ENCODE assay signal across 8 mouse cellular contexts in the genomic region with DNA sequence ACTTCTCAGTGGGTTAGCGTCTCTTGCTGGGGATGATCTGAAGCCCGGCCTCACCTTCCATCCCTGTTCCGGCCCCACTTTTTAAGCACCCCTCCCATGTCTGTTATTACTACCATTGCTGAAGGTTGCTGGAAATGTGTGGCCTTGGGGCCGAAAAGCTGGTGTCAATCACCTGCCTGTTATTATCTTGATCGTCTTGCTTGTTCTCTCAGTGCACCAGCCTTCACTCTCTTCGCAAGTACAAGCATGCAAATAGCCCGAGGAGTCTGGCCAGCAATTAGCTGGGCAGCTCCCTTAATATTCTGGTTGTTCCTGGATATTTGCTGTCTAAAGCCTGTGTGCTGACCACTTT. TPM values are rescaled to one million over a fixed set of nuclear protein-coding genes. Genes with fewer than 3 reads are reported as not detected.
DNase-seq lines count a peak whose midpoint lies in the region; ATAC-seq and TF ChIP-seq lines count a peak whose summit lies in the region.

No protein-coding gene starts in this region.

- peak overlapping the region; percentile 77 for H3K4me3 ChIP-seq in layer of hippocampus, adult 2 months
- peak overlapping the region; percentile 96 for H3K4me3 ChIP-seq in cortical plate, adult 2 months (ENCODE audit: insufficient read depth, low read length)
- peak overlapping the region; percentile 98 for H3K4me3 ChIP-seq in hindbrain, embryonic 11.5 days (ENCODE audit: low read depth, low read length)
- H3K4me3 ChIP-seq in liver, embryonic 14.5 days (ENCODE audit: insufficient read depth in 1 of 2, low read depth in 2 of 2, low read length in 2 of 2): peak overlapping the region; percentile 61 to 98
- H3K4me3 ChIP-seq in stomach, postnatal 0 days (ENCODE audit: low read depth, low read length): peak overlapping the region; percentile 93

- no peak for DNase-seq in layer of hippocampus, adult 2 months (ENCODE audit: low spot score in 2 of 2)
- DNase-seq in layer of hippocampus, postnatal 14 days (ENCODE audit: low spot score in 2 of 2): no peak
- DNase-seq in hindbrain, embryonic 11.5 days (ENCODE audit: low spot score): peak; percentile 33
- peak in 1 of 3 experiments; percentile 24 for DNase-seq in liver, embryonic 14.5 days (ENCODE audit: low read depth in 3 of 3, low spot score in 3 of 3)
- DNase-seq in stomach, postnatal 0 days (ENCODE audit: low spot score): no peak
- DNase-seq in urinary bladder, adult 2 months (ENCODE audit: low spot score): no peak
- DNase-seq in layer of hippocampus, postnatal 25 days (ENCODE audit: extremely low spot score in 1 of 2, low spot score in 1 of 2): no peak

- H3K9ac ChIP-seq in hindbrain, embryonic 11.5 days (ENCODE audit: low read depth, low read length): peak overlapping the region; percentile 96
- peak overlapping the region; percentile 84 for H3K9ac ChIP-seq in liver, embryonic 14.5 days (replicated peaks)
- peak overlapping the region; percentile 96 for H3K9ac ChIP-seq in stomach, postnatal 0 days (ENCODE audit: low read length)

- no peaks in the 10 kb centered on the region for H3K36me3 ChIP-seq in hindbrain, embryonic 11.5 days (ENCODE audit: control insufficient read depth, insufficient read depth, low read length)
- no peaks in the 10 kb centered on the region for H3K36me3 ChIP-seq in liver, embryonic 14.5 days (replicated peaks; ENCODE audit: control insufficient read depth, insufficient read depth, low read depth)
- H3K36me3 ChIP-seq in stomach, postnatal 0 days (ENCODE audit: control insufficient read depth, insufficient read depth, low read length): no peaks in the 10 kb centered on the region

- TF ChIP-seq CTCF in layer of hippocampus, adult 2 months (conservative IDR thresholded peaks at IDR 0.05): no peak
- no peak for TF ChIP-seq CTCF in cortical plate, adult 2 months (IDR thresholded peaks at IDR 0.05; ENCODE audit: extremely low read depth, insufficient read depth, low read length)
- TF ChIP-seq CTCF in liver, embryonic 14.5 days (IDR thresholded peaks at IDR 0.05; ENCODE audit: low read depth): no peak
- TF ChIP-seq CTCF in stomach, postnatal 0 days (IDR thresholded peaks at IDR 0.05; ENCODE audit: low read depth): no peak

- under 1% methylated on average over 7 of the region's 7 CpGs for WGBS in hindbrain, embryonic 11.5 days
- 2% methylated on average over 7 of the region's 7 CpGs for WGBS in liver, embryonic 14.5 days (ENCODE audit: insufficient replicate concordance)
- WGBS in stomach, postnatal 0 days: under 1% methylated on average over 7 of the region's 7 CpGs

- TF ChIP-seq EP300 in liver, embryonic 14.5 days (IDR thresholded peaks at IDR 0.05; ENCODE audit: low read depth): no peak
- no peak for TF ChIP-seq EP300 in stomach, postnatal 0 days (optimal IDR thresholded peaks at IDR 0.05)

- peak overlapping the region; percentile 90 for H3K4me2 ChIP-seq in hindbrain, embryonic 11.5 days (replicated peaks; ENCODE audit: low read depth, low read length)
- peak overlapping the region; percentile 80 for H3K4me2 ChIP-seq in liver, embryonic 14.5 days (ENCODE audit: low read depth)
- H3K4me2 ChIP-seq in stomach, postnatal 0 days (replicated peaks; ENCODE audit: low read depth): peak overlapping the region; percentile 89

- no peaks in the 10 kb centered on the region for H3K9me3 ChIP-seq in hindbrain, embryonic 11.5 days (ENCODE audit: control insufficient read depth, low read length)
- H3K9me3 ChIP-seq in liver, embryonic 14.5 days (ENCODE audit: control insufficient read depth, low read length): no peaks in the 10 kb centered on the region
- H3K9me3 ChIP-seq in stomach, postnatal 0 days (ENCODE audit: control insufficient read depth, low read length): no peaks in the 10 kb centered on the region

- H3K27ac ChIP-seq in layer of hippocampus, adult 2 months: peak overlapping the region; percentile 94
- H3K27ac ChIP-seq in cortical plate, adult 2 months (ENCODE audit: insufficient read depth, low read length): no peak overlapping the region; the same call in 1 of the 2 replicates
- H3K27ac ChIP-seq in hindbrain, embryonic 11.5 days (ENCODE audit: low read depth, low read length): no peak overlapping the region
- H3K27ac ChIP-seq in liver, embryonic 14.5 days: peak overlapping the region; percentile 58
- no peak overlapping the region; the same call in 1 of the 2 replicates for H3K27ac ChIP-seq in stomach, postnatal 0 days (replicated peaks)

- no peak for ATAC-seq in hindbrain, embryonic 11.5 days (ENCODE audit: low FRiP score)
- ATAC-seq in liver, embryonic 14.5 days (ENCODE audit: insufficient read depth): no peak
- ATAC-seq in stomach, postnatal 0 days (ENCODE audit: low FRiP score, low TSS enrichment): no peak

- H3K4me1 ChIP-seq in cortical plate, adult 2 months (ENCODE audit: control insufficient read depth, insufficient read depth, low read length): peaks cover 11% of the 10 kb centered on the region; the same call in 1 of the 2 replicates
- H3K4me1 ChIP-seq in hindbrain, embryonic 11.5 days (replicated peaks; ENCODE audit: control insufficient read depth, insufficient read depth, low read length): peaks cover 10% of the 10 kb centered on the region; the same call in 1 of the 2 replicates
- H3K4me1 ChIP-seq in liver, embryonic 14.5 days (replicated peaks; ENCODE audit: control insufficient read depth in 2 of 2, insufficient read depth in 2 of 2, low read length in 1 of 2): peaks cover 18 to 22% of the 10 kb centered on the region in 2 experiments
- H3K4me1 ChIP-seq in stomach, postnatal 0 days (replicated peaks; ENCODE audit: control insufficient read depth, insufficient read depth): no peaks in the 10 kb centered on the region

- no peaks in the 10 kb centered on the region for H3K27me3 ChIP-seq in hindbrain, embryonic 11.5 days (ENCODE audit: control insufficient read depth, insufficient read depth, low read length)
- H3K27me3 ChIP-seq in liver, embryonic 14.5 days (ENCODE audit: control insufficient read depth, insufficient read depth, low read length): no peaks in the 10 kb centered on the region
- no peaks in the 10 kb centered on the region for H3K27me3 ChIP-seq in stomach, postnatal 0 days (ENCODE audit: control insufficient read depth, insufficient read depth, low read length)

- TF ChIP-seq POLR2A in cortical plate, adult 2 months (IDR thresholded peaks at IDR 0.05; ENCODE audit: extremely low read depth, insufficient read depth, low read length): no peak

RNA-seq across cellular contexts. Expression of gene Socs7, which starts 1.3 kb away (rescaled TPM):
- total RNA-seq in layer of hippocampus, adult 2 months (2021): 10 to 100 TPM; 79.5 to 79.7 TPM
- total RNA-seq in layer of hippocampus, postnatal 14 days (2021): 10 to 100 TPM; 75.2 to 77.8 TPM
- 47.9 and 49.7 TPM in 2 replicates for polyA plus RNA-seq in cortical plate, adult 2 months (2012; rRNA removed)
- 3.6 and 3.8 TPM in 2 replicates for polyA plus RNA-seq in hindbrain, embryonic 11.5 days (2014; fragmentation: Nextera tagmentation; extraction: Ambion mirVana)
- 2.1 and 2.4 TPM in 2 replicates for polyA plus RNA-seq in liver, embryonic 14.5 days (2012; rRNA removed)
- 0.38 and 0.53 TPM in 2 replicates for polyA plus RNA-seq in liver, embryonic 14.5 days (2014; fragmentation: Nextera tagmentation; extraction: Ambion mirVana)
- 1.3 and 1.7 TPM in 2 replicates for polyA plus RNA-seq in stomach, postnatal 0 days (2015; fragmentation: Nextera tagmentation; extraction: Ambion mirVana)
- polyA plus RNA-seq in urinary bladder, adult 2 months (2012; rRNA removed): 9.1 and 9.7 TPM in 2 replicates
- 10 to 100 TPM; 79.6 to 80.0 TPM for total RNA-seq in layer of hippocampus, postnatal 25 days (2021)

RNA-seq across cellular contexts. Expression of gene Gpr179, which starts 11.7 kb away (rescaled TPM):
- total RNA-seq in layer of hippocampus, adult 2 months (2021): under 1 TPM; 0.20 to 0.33 TPM
- total RNA-seq in layer of hippocampus, postnatal 14 days (2021): under 1 TPM; 0.21 to 0.24 TPM
- polyA plus RNA-seq in cortical plate, adult 2 months (2012; rRNA removed): 0.15 and 0.21 TPM in 2 replicates
- 0.46 TPM in 1 of 2 replicates, not detected in the other for polyA plus RNA-seq in hindbrain, embryonic 11.5 days (2014; fragmentation: Nextera tagmentation; extraction: Ambion mirVana)
- 0.01 TPM in 1 of 2 replicates, not detected in the other for polyA plus RNA-seq in liver, embryonic 14.5 days (2012; rRNA removed)
- polyA plus RNA-seq in liver, embryonic 14.5 days (2014; fragmentation: Nextera tagmentation; extraction: Ambion mirVana): not detected in 2 replicates
- polyA plus RNA-seq in stomach, postnatal 0 days (2015; fragmentation: Nextera tagmentation; extraction: Ambion mirVana): 0.17 and 0.23 TPM in 2 replicates
- polyA plus RNA-seq in urinary bladder, adult 2 months (2012; rRNA removed): 0.11 and 0.25 TPM in 2 replicates
- total RNA-seq in layer of hippocampus, postnatal 25 days (2021): under 1 TPM; 0.15 to 0.16 TPM

RNA-seq across cellular contexts. Expression of gene Mrpl45, which starts 48.1 kb away (rescaled TPM):
- total RNA-seq in layer of hippocampus, adult 2 months (2021): 10 to 100 TPM; 24.9 to 30.3 TPM
- 10 to 100 TPM; 20.4 to 22.7 TPM for total RNA-seq in layer of hippocampus, postnatal 14 days (2021)
- polyA plus RNA-seq in cortical plate, adult 2 months (2012; rRNA removed): 27.7 and 29.5 TPM in 2 replicates
- 51.4 and 52.9 TPM in 2 replicates for polyA plus RNA-seq in hindbrain, embryonic 11.5 days (2014; fragmentation: Nextera tagmentation; extraction: Ambion mirVana)
- 7.7 and 13.1 TPM in 2 replicates for polyA plus RNA-seq in liver, embryonic 14.5 days (2012; rRNA removed)
- 22.8 and 26.4 TPM in 2 replicates for polyA plus RNA-seq in liver, embryonic 14.5 days (2014; fragmentation: Nextera tagmentation; extraction: Ambion mirVana)
- 28.2 and 28.8 TPM in 2 replicates for polyA plus RNA-seq in stomach, postnatal 0 days (2015; fragmentation: Nextera tagmentation; extraction: Ambion mirVana)
- 20.2 and 22.0 TPM in 2 replicates for polyA plus RNA-seq in urinary bladder, adult 2 months (2012; rRNA removed)
- total RNA-seq in layer of hippocampus, postnatal 25 days (2021): 10 to 100 TPM; 24.1 to 31.3 TPM

RNA-seq across cellular contexts. Expression of gene Arhgap23, which starts 51.7 kb away (rescaled TPM):
- total RNA-seq in layer of hippocampus, adult 2 months (2021): 10 to 100 TPM; 66.0 to 74.1 TPM
- 10 to 100 TPM; 66.7 to 70.0 TPM for total RNA-seq in layer of hippocampus, postnatal 14 days (2021)
- polyA plus RNA-seq in cortical plate, adult 2 months (2012; rRNA removed): 70.2 and 71.5 TPM in 2 replicates
- 3.5 TPM in 2 replicates for polyA plus RNA-seq in hindbrain, embryonic 11.5 days (2014; fragmentation: Nextera tagmentation; extraction: Ambion mirVana)
- 17.5 and 21.2 TPM in 2 replicates for polyA plus RNA-seq in liver, embryonic 14.5 days (2012; rRNA removed)
- polyA plus RNA-seq in liver, embryonic 14.5 days (2014; fragmentation: Nextera tagmentation; extraction: Ambion mirVana): 7.3 and 7.9 TPM in 2 replicates
- polyA plus RNA-seq in stomach, postnatal 0 days (2015; fragmentation: Nextera tagmentation; extraction: Ambion mirVana): 4.3 and 4.6 TPM in 2 replicates
- polyA plus RNA-seq in urinary bladder, adult 2 months (2012; rRNA removed): 26.0 and 33.0 TPM in 2 replicates
- 10 to 100 TPM; 71.4 to 73.5 TPM for total RNA-seq in layer of hippocampus, postnatal 25 days (2021)

Comparison
In these comparisons a context has a peak if more than half of its experiments do, and no peak if none do; other contexts are left out.
1. H3K27ac ChIP-seq: peak in layer of hippocampus, adult 2 months (single experiment) and liver, embryonic 14.5 days (single experiment); none in cortical plate, adult 2 months (single experiment), hindbrain, embryonic 11.5 days (single experiment) and stomach, postnatal 0 days (single experiment).
2. Peak in every context shown above with its lines, with median percentiles within 50 percentile points of each other: H3K4me3 ChIP-seq, H3K4me2 ChIP-seq and H3K9ac ChIP-seq.